Mouse (Mus musculus): Measurements from ENCODE around the gene Slc9a8. TPM values are rescaled to one million over a fixed set of nuclear protein-coding genes. Genes with fewer than 3 reads are reported as not detected.

Slc9a8 gene
- total RNA-seq, 1 experiment from 2014 or later: 56.3 TPM

- no peak for ATAC-seq (replicated peaks in 1 of 2; ENCODE audit: insufficient read depth in 1 of 2, low FRiP score in 2 of 2, low TSS enrichment in 1 of 2, low read depth in 1 of 2, poor library complexity in 2 of 2, severe bottlenecking in 2 of 2)
These were observed 18.4 kb upstream of the Slc9a8 start for GRCm38 (mm10) chr2:167403085-167403484.

GRCm38 (mm10) chr2:167405101-167405880 lies 16.2 kb upstream of the Slc9a8 start:
- no peak for ATAC-seq (replicated peaks in 1 of 2; ENCODE audit: insufficient read depth in 1 of 2, low FRiP score in 2 of 2, low TSS enrichment in 1 of 2, low read depth in 1 of 2, poor library complexity in 2 of 2, severe bottlenecking in 2 of 2)

GRCm38 (mm10) chr2:167407296-167407929 lies 14.1 kb upstream of the Slc9a8 start:
- no peak for ATAC-seq (replicated peaks in 1 of 2; ENCODE audit: insufficient read depth in 1 of 2, low FRiP score in 2 of 2, low TSS enrichment in 1 of 2, low read depth in 1 of 2, poor library complexity in 2 of 2, severe bottlenecking in 2 of 2)

GRCm38 (mm10) chr2:167414461-167414860 lies 7.1 kb upstream of the Slc9a8 start:
- no peak for ATAC-seq (replicated peaks in 1 of 2; ENCODE audit: insufficient read depth in 1 of 2, low FRiP score in 2 of 2, low TSS enrichment in 1 of 2, low read depth in 1 of 2, poor library complexity in 2 of 2, severe bottlenecking in 2 of 2)

- ATAC-seq (replicated peaks in 1 of 2; ENCODE audit: insufficient read depth in 1 of 2, low FRiP score in 2 of 2, low TSS enrichment in 1 of 2, low read depth in 1 of 2, poor library complexity in 2 of 2, severe bottlenecking in 2 of 2): no peak
These were observed 5.4 kb upstream of the Slc9a8 start for GRCm38 (mm10) chr2:167415970-167416563.

- ATAC-seq (replicated peaks in 1 of 2; ENCODE audit: insufficient read depth in 1 of 2, low FRiP score in 2 of 2, low TSS enrichment in 1 of 2, low read depth in 1 of 2, poor library complexity in 2 of 2, severe bottlenecking in 2 of 2): no peak
These were observed 4.5 kb upstream of the Slc9a8 start for GRCm38 (mm10) chr2:167417048-167417447.

GRCm38 (mm10) chr2:167417694-167418093 lies 3.8 kb upstream of the Slc9a8 start:
- no peak for ATAC-seq (replicated peaks in 1 of 2; ENCODE audit: insufficient read depth in 1 of 2, low FRiP score in 2 of 2, low TSS enrichment in 1 of 2, low read depth in 1 of 2, poor library complexity in 2 of 2, severe bottlenecking in 2 of 2)

- peak; percentile 35 to 52; a peak in 2 of 4 replicates for ATAC-seq (replicated peaks in 1 of 2; ENCODE audit: insufficient read depth in 1 of 2, low FRiP score in 2 of 2, low TSS enrichment in 1 of 2, low read depth in 1 of 2, poor library complexity in 2 of 2, severe bottlenecking in 2 of 2)
These were observed 2.3 kb upstream of the Slc9a8 start for GRCm38 (mm10) chr2:167419204-167419603.

- no peak for ATAC-seq (replicated peaks in 1 of 2; ENCODE audit: insufficient read depth in 1 of 2, low FRiP score in 2 of 2, low TSS enrichment in 1 of 2, low read depth in 1 of 2, poor library complexity in 2 of 2, severe bottlenecking in 2 of 2)
These were observed 686 bp upstream of the Slc9a8 start for GRCm38 (mm10) chr2:167420811-167421241.

- ATAC-seq (replicated peaks in 1 of 2; ENCODE audit: insufficient read depth in 1 of 2, low FRiP score in 2 of 2, low TSS enrichment in 1 of 2, low read depth in 1 of 2, poor library complexity in 2 of 2, severe bottlenecking in 2 of 2): no peak
These were observed 598 bp downstream of the Slc9a8 start for GRCm38 (mm10) chr2:167422150-167422470.

- ATAC-seq (replicated peaks in 1 of 2; ENCODE audit: insufficient read depth in 1 of 2, low FRiP score in 2 of 2, low TSS enrichment in 1 of 2, low read depth in 1 of 2, poor library complexity in 2 of 2, severe bottlenecking in 2 of 2): no peak
These were observed 1.6 kb downstream of the Slc9a8 start for GRCm38 (mm10) chr2:167423031-167423611.

- ATAC-seq (replicated peaks in 1 of 2; ENCODE audit: insufficient read depth in 1 of 2, low FRiP score in 2 of 2, low TSS enrichment in 1 of 2, low read depth in 1 of 2, poor library complexity in 2 of 2, severe bottlenecking in 2 of 2): no peak
These were observed 2.5 kb downstream of the Slc9a8 start for GRCm38 (mm10) chr2:167424040-167424439.

- ATAC-seq (replicated peaks in 1 of 2; ENCODE audit: insufficient read depth in 1 of 2, low FRiP score in 2 of 2, low TSS enrichment in 1 of 2, low read depth in 1 of 2, poor library complexity in 2 of 2, severe bottlenecking in 2 of 2): no peak
These were observed 3.0 kb downstream of the Slc9a8 start for GRCm38 (mm10) chr2:167424516-167424915.

- no peak for ATAC-seq (replicated peaks in 1 of 2; ENCODE audit: insufficient read depth in 1 of 2, low FRiP score in 2 of 2, low TSS enrichment in 1 of 2, low read depth in 1 of 2, poor library complexity in 2 of 2, severe bottlenecking in 2 of 2)
These were observed 3.9 kb downstream of the Slc9a8 start for GRCm38 (mm10) chr2:167425407-167425806.

- no peak for ATAC-seq (replicated peaks in 1 of 2; ENCODE audit: insufficient read depth in 1 of 2, low FRiP score in 2 of 2, low TSS enrichment in 1 of 2, low read depth in 1 of 2, poor library complexity in 2 of 2, severe bottlenecking in 2 of 2)
These were observed 8.1 kb downstream of the Slc9a8 start for GRCm38 (mm10) chr2:167429596-167429995.

- ATAC-seq (replicated peaks in 1 of 2; ENCODE audit: insufficient read depth in 1 of 2, low FRiP score in 2 of 2, low TSS enrichment in 1 of 2, low read depth in 1 of 2, poor library complexity in 2 of 2, severe bottlenecking in 2 of 2): no peak
These were observed 9.4 kb downstream of the Slc9a8 start for GRCm38 (mm10) chr2:167430737-167431417.

- ATAC-seq (replicated peaks in 1 of 2; ENCODE audit: insufficient read depth in 1 of 2, low FRiP score in 2 of 2, low TSS enrichment in 1 of 2, low read depth in 1 of 2, poor library complexity in 2 of 2, severe bottlenecking in 2 of 2): no peak
These were observed 9.9 kb downstream of the Slc9a8 start for GRCm38 (mm10) chr2:167431418-167431776.

- ATAC-seq (replicated peaks in 1 of 2; ENCODE audit: insufficient read depth in 1 of 2, low FRiP score in 2 of 2, low TSS enrichment in 1 of 2, low read depth in 1 of 2, poor library complexity in 2 of 2, severe bottlenecking in 2 of 2): no peak
These were observed 13.1 kb downstream of the Slc9a8 start for GRCm38 (mm10) chr2:167434570-167434969.
